Mouse (Mus musculus) heart, adult 2 months (tissue): ENCODE data around the gene Ccr7. TPM values are rescaled to one million over a fixed set of nuclear protein-coding genes. Genes with fewer than 3 reads are reported as not detected.
A peak's percentile ranks its signal among the peaks of the same experiment; 100 is the strongest.

Source experiments
- DNase-seq, 2 experiments: peaks; one replicate each; pipeline ENCODE4 v3.0.0; 2021
- H3K27ac ChIP-seq: fragments of 200-600 bp; 2 replicates; pipeline ENCODE4 v1.8.1; 2022
- H3K27me3 ChIP-seq: fragments of 200-500 bp; 2 replicates; pipeline ENCODE4 v1.6.1; 2012; ENCODE audit warnings: mild to moderate bottlenecking, low read length, inconsistent platforms, mixed read lengths; ENCODE audit not compliant: control insufficient read depth, insufficient read depth
- H3K36me3 ChIP-seq: fragments of 200-500 bp; 2 replicates; pipeline ENCODE4 v1.6.1; 2012; ENCODE audit warnings: low read length, inconsistent platforms; ENCODE audit not compliant: control insufficient read depth, insufficient read depth
- H3K4me1 ChIP-seq: fragments of 200-500 bp; 2 replicates; pipeline ENCODE4 v1.6.1; 2011; ENCODE audit warnings: low read length; ENCODE audit not compliant: control insufficient read depth, insufficient read depth
- H3K4me3 ChIP-seq: fragments of 200-600 bp; 2 replicates; pipeline ENCODE4 v1.8.1; 2022
- H3K79me2 ChIP-seq: fragments of 200-500 bp; replicated peaks from 2 replicates; pipeline ENCODE4 v1.6.1; 2012; ENCODE audit warnings: mild to moderate bottlenecking, inconsistent platforms, low read length, moderate library complexity, mixed read lengths; ENCODE audit not compliant: control insufficient read depth, insufficient read depth
- H3K9ac ChIP-seq: fragments of 200-500 bp; 2 replicates; pipeline ENCODE4 v1.6.1; 2012; ENCODE audit warnings: low read depth, mild to moderate bottlenecking, control low read depth, inconsistent platforms, low read length, mixed read lengths
- CTCF ChIP-seq: fragments of 200-600 bp; IDR thresholded peaks from 2 replicates; pipeline ENCODE4 v1.8.1; 2022; ENCODE audit warnings: antibody characterized with exemption, mild to moderate bottlenecking, moderate library complexity
- EP300 ChIP-seq: fragments of 200-500 bp; IDR thresholded peaks from 2 replicates; pipeline ENCODE4 v1.6.1; 2011; ENCODE audit warnings: low read depth, low read length, control low read depth; ENCODE audit not compliant: insufficient read depth
- POLR2A ChIP-seq: fragments of 200-500 bp; IDR thresholded peaks from 2 replicates; pipeline ENCODE4 v1.6.1; 2011; ENCODE audit warnings: mild to moderate bottlenecking, low read depth, low read length, control low read depth; ENCODE audit not compliant: insufficient read depth
- WGBS: fragments of 180-500 bp; shearing (Covaris S2); methylation state at CpG from one replicate; pipeline ENCODE4 v1.1.7; 2018; 5-methylcytosine and 5-hydroxymethylcytosine counted together
- intact Hi-C: fragments of 180-260 bp; cut with DNase I; formaldehyde crosslinking; loops from one replicate; pipeline ENCODE4 v1.15.1; 2025
- polyA plus RNA-seq: library from polyadenylated mRNA; depleted of rRNA; stranded (reverse); fragments of >200 nt; gene quantifications from 2 replicates; pipeline ENCODE4 v1.2.3, GENCODE M21; 2012
- total RNA-seq, 2 experiments: library from RNA; stranded (reverse); gene quantifications; 2 replicates each; pipeline ENCODE4 v1.2.3; 2021

The Ccr7 gene
- total and polyA plus RNA-seq, 3 experiments: 0.29 to 2.7 (median 0.59) TPM

- Histone ChIP-seq H3K4me1 (peaks cover 2% of the 10 kb centered on the region), H3K27me3 (no peaks in the 10 kb centered on the region), H3K4me3 (no peak overlapping the region), H3K36me3 (no peaks in the 10 kb centered on the region), H3K27ac (no peak overlapping the region), H3K9ac (no peak overlapping the region), H3K79me2 (no peaks in the 10 kb centered on the region)
- 61% methylated on average over 11 of the region's 11 CpGs for WGBS
- DNase-seq: no peak
- TF ChIP-seq POLR2A (no peak), CTCF (no peak), EP300 (no peak)
- intact Hi-C loops: loop anchor here (2.0 to 5.0 kb wide), 3 partner anchors 169 to 294 kb away; partner anchors contain the start of gene Gjd3
Observed at GRCm38 (mm10) chr11:99151333-99151930, 3.4 kb downstream of the Ccr7 start.

GRCm38 (mm10) chr11:99150889-99151288, 4.0 kb downstream of the Ccr7 start:
- intact Hi-C loops: loop anchor here (1.0 to 5.0 kb wide), 4 partner anchors 112 to 294 kb away; partner anchors contain the start of gene Gjd3
- TF ChIP-seq CTCF (no peak), POLR2A (no peak), EP300 (no peak)
- Histone ChIP-seq H3K27me3 (no peaks in the 10 kb centered on the region), H3K79me2 (no peaks in the 10 kb centered on the region), H3K4me3 (no peak overlapping the region), H3K36me3 (no peaks in the 10 kb centered on the region), H3K27ac (no peak overlapping the region), H3K9ac (no peak overlapping the region), H3K4me1 (peaks cover 2% of the 10 kb centered on the region)
- 44% methylated on average over 7 of the region's 7 CpGs for WGBS
- DNase-seq: no peak

GRCm38 (mm10) chr11:99149898-99150757, 4.7 kb downstream of the Ccr7 start:
- Histone ChIP-seq H3K36me3 (no peaks in the 10 kb centered on the region), H3K27ac (no peak overlapping the region), H3K4me3 (no peak overlapping the region), H3K27me3 (no peaks in the 10 kb centered on the region), H3K9ac (no peak overlapping the region), H3K4me1 (peaks cover 2% of the 10 kb centered on the region), H3K79me2 (no peaks in the 10 kb centered on the region)
- WGBS: 43% methylated on average over 19 of the region's 19 CpGs
- intact Hi-C loops: loop anchor here (1.0 to 5.0 kb wide), 6 partner anchors 83 to 293 kb away; partner anchors contain the start of genes Gjd3 and Rara
- DNase-seq: peak; percentile 75 to 82
- no peak; the same call in 1 of the 2 replicates for TF ChIP-seq CTCF
- peak; percentile 90; the same call in 1 of the 2 replicates for TF ChIP-seq EP300

GRCm38 (mm10) chr11:99148896-99149703, 5.8 kb downstream of the Ccr7 start:
- H3K27ac ChIP-seq: no peak overlapping the region
- H3K36me3 ChIP-seq: no peaks in the 10 kb centered on the region
- peaks cover 2% of the 10 kb centered on the region for H3K4me1 ChIP-seq
- TF ChIP-seq CTCF (no peak), POLR2A (no peak), EP300 (no peak)
- H3K27me3 ChIP-seq: no peaks in the 10 kb centered on the region
- WGBS: 17% methylated on average over 16 of the region's 16 CpGs
- H3K9ac ChIP-seq: no peak overlapping the region
- intact Hi-C loops: loop anchor here (2.0 to 5.0 kb wide), 2 partner anchors 82 to 222 kb away; partner anchors contain the start of gene Rara
- H3K79me2 ChIP-seq: no peaks in the 10 kb centered on the region
- H3K4me3 ChIP-seq: no peak overlapping the region
- peak in 1 of 2 experiments; percentile 47 for DNase-seq

GRCm38 (mm10) chr11:99148400-99148799, 6.5 kb downstream of the Ccr7 start:
- Histone ChIP-seq H3K36me3 (no peaks in the 10 kb centered on the region), H3K27me3 (no peaks in the 10 kb centered on the region), H3K4me3 (no peak overlapping the region), H3K79me2 (no peaks in the 10 kb centered on the region), H3K9ac (no peak overlapping the region), H3K4me1 (peaks cover 2% of the 10 kb centered on the region), H3K27ac (no peak overlapping the region)
- peak in 1 of 2 experiments; percentile 2 for DNase-seq
- TF ChIP-seq CTCF: no peak
- no peak for TF ChIP-seq POLR2A
- TF ChIP-seq EP300: no peak
- intact Hi-C loops: loop anchor here (2.0 to 5.0 kb wide), 2 partner anchors 82 to 221 kb away; partner anchors contain the start of gene Rara
- WGBS: 77% methylated on average over 8 of the region's 8 CpGs
